Mouse (Mus musculus): ENCODE data around the gene Snrk.

The Snrk gene

GRCm38 (mm10) chr9:122186643-122187226 lies 69.7 kb downstream of the Snrk start:
- DNase-seq: no peak

GRCm38 (mm10) chr9:122187451-122187921 lies 70.4 kb downstream of the Snrk start:
- no peak for DNase-seq

GRCm38 (mm10) chr9:122188724-122189123 lies 71.7 kb downstream of the Snrk start:
- DNase-seq: no peak

GRCm38 (mm10) chr9:122193361-122193760 lies 76.3 kb downstream of the Snrk start:
- DNase-seq: no peak

- DNase-seq: no peak
Observed at GRCm38 (mm10) chr9:122193823-122194222, 76.8 kb downstream of the Snrk start.

GRCm38 (mm10) chr9:122195042-122195682 lies 78.1 kb downstream of the Snrk start:
- DNase-seq: peak; percentile 74

- no peak for DNase-seq
Observed at GRCm38 (mm10) chr9:122197021-122197420, 80.0 kb downstream of the Snrk start.

- DNase-seq: no peak
Observed at GRCm38 (mm10) chr9:122198621-122199020, 81.6 kb downstream of the Snrk start.

- peak; percentile 50 for DNase-seq
Observed at GRCm38 (mm10) chr9:122199253-122199652, 82.2 kb downstream of the Snrk start.

GRCm38 (mm10) chr9:122204508-122204907 lies 87.4 kb downstream of the Snrk start:
- no peak for DNase-seq

- no peak for DNase-seq
Observed at GRCm38 (mm10) chr9:122205543-122206200, 88.6 kb downstream of the Snrk start.

GRCm38 (mm10) chr9:122208311-122208710 lies 91.2 kb downstream of the Snrk start:
- DNase-seq: no peak

GRCm38 (mm10) chr9:122215118-122215517 lies 98.1 kb downstream of the Snrk start:
- DNase-seq: no peak

- no peak for DNase-seq
Observed at GRCm38 (mm10) chr9:122216945-122217529, 100.0 kb downstream of the Snrk start.

Measured in cerebellum, adult 11 months (tissue).